Mouse (Mus musculus): ENCODE results near the gene 4930562C15Rik. TPM values are rescaled to one million over a fixed set of nuclear protein-coding genes. Genes with fewer than 3 reads are reported as not detected.

Gene 4930562C15Rik
- polyA plus RNA-seq, 1 experiment from 2014 or later = 1.3 TPM

- no peak overlapping the region for H3K9ac ChIP-seq (replicated peaks; ENCODE audit: low read depth, low read length)
- no peak overlapping the region for H3K4me3 ChIP-seq (ENCODE audit: low read depth, low read length)
- H3K27ac ChIP-seq (ENCODE audit: low read length) = no peak overlapping the region
- H3K4me2 ChIP-seq (replicated peaks; ENCODE audit: low read depth, low read length) = no peak overlapping the region
- H3K36me3 ChIP-seq (ENCODE audit: control insufficient read depth, insufficient read depth, low read length) = no peaks in the 10 kb centered on the region
- H3K27me3 ChIP-seq (ENCODE audit: control insufficient read depth, insufficient read depth, low read length) = no peaks in the 10 kb centered on the region
- 62% methylated on average over 4 of the region's 4 CpGs for WGBS
- H3K9me3 ChIP-seq (ENCODE audit: control insufficient read depth, low read depth, low read length) = no peaks in the 10 kb centered on the region
- no peak for ATAC-seq (ENCODE audit: insufficient number of reproducible peaks, insufficient read depth, low FRiP score, low read depth)
- peaks cover 23% of the 10 kb centered on the region; the same call in 1 of the 2 replicates for H3K4me1 ChIP-seq (ENCODE audit: control insufficient read depth, insufficient read depth, low read length)
Measured at GRCm38 (mm10) chr16:4890201-4890709, 55.0 kb downstream of the 4930562C15Rik start.

- no peak overlapping the region for H3K4me2 ChIP-seq (replicated peaks; ENCODE audit: low read depth, low read length)
- peaks cover 16% of the 10 kb centered on the region; the same call in 1 of the 2 replicates for H3K4me1 ChIP-seq (ENCODE audit: control insufficient read depth, insufficient read depth, low read length)
- no peaks in the 10 kb centered on the region for H3K27me3 ChIP-seq (ENCODE audit: control insufficient read depth, insufficient read depth, low read length)
- no peak overlapping the region for H3K4me3 ChIP-seq (ENCODE audit: low read depth, low read length)
- no peak overlapping the region for H3K27ac ChIP-seq (ENCODE audit: low read length)
- no peak overlapping the region for H3K9ac ChIP-seq (replicated peaks; ENCODE audit: low read depth, low read length)
- WGBS = 89% methylated on average over 6 of the region's 6 CpGs
- ATAC-seq (ENCODE audit: insufficient number of reproducible peaks, insufficient read depth, low FRiP score, low read depth) = no peak
- no peaks in the 10 kb centered on the region for H3K36me3 ChIP-seq (ENCODE audit: control insufficient read depth, insufficient read depth, low read length)
- no peaks in the 10 kb centered on the region for H3K9me3 ChIP-seq (ENCODE audit: control insufficient read depth, low read depth, low read length)
Measured at GRCm38 (mm10) chr16:4892171-4892570, 57.0 kb downstream of the 4930562C15Rik start.

- ATAC-seq (ENCODE audit: insufficient number of reproducible peaks, insufficient read depth, low FRiP score, low read depth) = no peak
- no peak overlapping the region for H3K27ac ChIP-seq (ENCODE audit: low read length)
- no peaks in the 10 kb centered on the region for H3K36me3 ChIP-seq (ENCODE audit: control insufficient read depth, insufficient read depth, low read length)
- no peak overlapping the region for H3K4me2 ChIP-seq (replicated peaks; ENCODE audit: low read depth, low read length)
- no peaks in the 10 kb centered on the region for H3K27me3 ChIP-seq (ENCODE audit: control insufficient read depth, insufficient read depth, low read length)
- no peak overlapping the region for H3K4me3 ChIP-seq (ENCODE audit: low read depth, low read length)
- WGBS = 88% methylated on average over 7 of the region's 7 CpGs
- no peak overlapping the region for H3K9ac ChIP-seq (replicated peaks; ENCODE audit: low read depth, low read length)
- H3K4me1 ChIP-seq (ENCODE audit: control insufficient read depth, insufficient read depth, low read length) = peaks cover 4% of the 10 kb centered on the region; the same call in 1 of the 2 replicates
- no peaks in the 10 kb centered on the region for H3K9me3 ChIP-seq (ENCODE audit: control insufficient read depth, low read depth, low read length)
Measured at GRCm38 (mm10) chr16:4894201-4894908, 59.1 kb downstream of the 4930562C15Rik start.

GRCm38 (mm10) chr16:4896249-4897027, 61.2 kb downstream of the 4930562C15Rik start:
- Histone ChIP-seq H3K4me3 (ENCODE audit: low read depth, low read length) (no peak overlapping the region), H3K9me3 (ENCODE audit: control insufficient read depth, low read depth, low read length) (no peaks in the 10 kb centered on the region), H3K4me1 (ENCODE audit: control insufficient read depth, insufficient read depth, low read length) (no peaks in the 10 kb centered on the region), H3K27ac (ENCODE audit: low read length) (no peak overlapping the region), H3K36me3 (ENCODE audit: control insufficient read depth, insufficient read depth, low read length) (no peaks in the 10 kb centered on the region), H3K4me2 (replicated peaks; ENCODE audit: low read depth, low read length) (no peak overlapping the region), H3K9ac (replicated peaks; ENCODE audit: low read depth, low read length) (no peak overlapping the region), H3K27me3 (ENCODE audit: control insufficient read depth, insufficient read depth, low read length) (no peaks in the 10 kb centered on the region)
- 66% methylated on average over 5 of the region's 5 CpGs for WGBS
- no peak for ATAC-seq (ENCODE audit: insufficient number of reproducible peaks, insufficient read depth, low FRiP score, low read depth)

- Histone ChIP-seq H3K27ac (ENCODE audit: low read length) (no peak overlapping the region), H3K36me3 (ENCODE audit: control insufficient read depth, insufficient read depth, low read length) (no peaks in the 10 kb centered on the region), H3K4me2 (replicated peaks; ENCODE audit: low read depth, low read length) (no peak overlapping the region), H3K9ac (replicated peaks; ENCODE audit: low read depth, low read length) (no peak overlapping the region), H3K9me3 (ENCODE audit: control insufficient read depth, low read depth, low read length) (no peaks in the 10 kb centered on the region), H3K4me1 (ENCODE audit: control insufficient read depth, insufficient read depth, low read length) (no peaks in the 10 kb centered on the region), H3K4me3 (ENCODE audit: low read depth, low read length) (no peak overlapping the region), H3K27me3 (ENCODE audit: control insufficient read depth, insufficient read depth, low read length) (no peaks in the 10 kb centered on the region)
- ATAC-seq (ENCODE audit: insufficient number of reproducible peaks, insufficient read depth, low FRiP score, low read depth) = no peak
- 58% methylated on average over 7 of the region's 7 CpGs for WGBS
Measured at GRCm38 (mm10) chr16:4897146-4897730, 62.0 kb downstream of the 4930562C15Rik start.

- ATAC-seq (ENCODE audit: insufficient number of reproducible peaks, insufficient read depth, low FRiP score, low read depth) = no peak
- Histone ChIP-seq H3K27ac (ENCODE audit: low read length) (no peak overlapping the region), H3K4me1 (ENCODE audit: control insufficient read depth, insufficient read depth, low read length) (no peaks in the 10 kb centered on the region), H3K9ac (replicated peaks; ENCODE audit: low read depth, low read length) (no peak overlapping the region), H3K36me3 (ENCODE audit: control insufficient read depth, insufficient read depth, low read length) (no peaks in the 10 kb centered on the region), H3K4me2 (replicated peaks; ENCODE audit: low read depth, low read length) (no peak overlapping the region), H3K4me3 (ENCODE audit: low read depth, low read length) (no peak overlapping the region), H3K27me3 (ENCODE audit: control insufficient read depth, insufficient read depth, low read length) (no peaks in the 10 kb centered on the region), H3K9me3 (ENCODE audit: control insufficient read depth, low read depth, low read length) (no peaks in the 10 kb centered on the region)
- WGBS = 90% methylated on average over 6 of the region's 6 CpGs
Measured at GRCm38 (mm10) chr16:4898881-4899280, 63.7 kb downstream of the 4930562C15Rik start.

GRCm38 (mm10) chr16:4899711-4900110, 64.5 kb downstream of the 4930562C15Rik start:
- Histone ChIP-seq H3K4me2 (replicated peaks; ENCODE audit: low read depth, low read length) (no peak overlapping the region), H3K27ac (ENCODE audit: low read length) (no peak overlapping the region), H3K36me3 (ENCODE audit: control insufficient read depth, insufficient read depth, low read length) (no peaks in the 10 kb centered on the region), H3K9me3 (ENCODE audit: control insufficient read depth, low read depth, low read length) (no peaks in the 10 kb centered on the region), H3K4me1 (ENCODE audit: control insufficient read depth, insufficient read depth, low read length) (no peaks in the 10 kb centered on the region), H3K9ac (replicated peaks; ENCODE audit: low read depth, low read length) (no peak overlapping the region), H3K4me3 (ENCODE audit: low read depth, low read length) (no peak overlapping the region), H3K27me3 (ENCODE audit: control insufficient read depth, insufficient read depth, low read length) (no peaks in the 10 kb centered on the region)
- ATAC-seq (ENCODE audit: insufficient number of reproducible peaks, insufficient read depth, low FRiP score, low read depth) = no peak
- WGBS = 66% methylated on average over 2 of the region's 2 CpGs

GRCm38 (mm10) chr16:4901167-4901566, 66.0 kb downstream of the 4930562C15Rik start:
- no peaks in the 10 kb centered on the region for H3K36me3 ChIP-seq (ENCODE audit: control insufficient read depth, insufficient read depth, low read length)
- no peak for ATAC-seq (ENCODE audit: insufficient number of reproducible peaks, insufficient read depth, low FRiP score, low read depth)
- no peak overlapping the region for H3K9ac ChIP-seq (replicated peaks; ENCODE audit: low read depth, low read length)
- 68% methylated on average over 7 of the region's 7 CpGs for WGBS
- no peaks in the 10 kb centered on the region for H3K27me3 ChIP-seq (ENCODE audit: control insufficient read depth, insufficient read depth, low read length)
- H3K4me1 ChIP-seq (ENCODE audit: control insufficient read depth, insufficient read depth, low read length) = no peaks in the 10 kb centered on the region
- H3K9me3 ChIP-seq (ENCODE audit: control insufficient read depth, low read depth, low read length) = no peaks in the 10 kb centered on the region
- no peak overlapping the region for H3K27ac ChIP-seq (ENCODE audit: low read length)
- H3K4me2 ChIP-seq (replicated peaks; ENCODE audit: low read depth, low read length) = no peak overlapping the region
- no peak overlapping the region for H3K4me3 ChIP-seq (ENCODE audit: low read depth, low read length)
